Mouse (Mus musculus): Measurements from ENCODE around the gene Eef2.
A peak's percentile ranks its signal among the peaks of the same experiment; 100 is the strongest.
"Not testable (repeated sequence)": the region's sequence is repeated elsewhere in the genome, so short reads cannot be mapped to it uniquely, and the experiment has no call there.

Gene Eef2

GRCm38 (mm10) chr10:81146296-81146695 is 30.1 kb upstream of the Eef2 start:
- DNase-seq (ENCODE audit: low spot score), result no peak

GRCm38 (mm10) chr10:81151261-81151660 is 25.2 kb upstream of the Eef2 start:
- no peak for DNase-seq (ENCODE audit: low spot score)

GRCm38 (mm10) chr10:81152609-81153008 is 23.8 kb upstream of the Eef2 start:
- peak; percentile 66 for DNase-seq (ENCODE audit: low spot score)

DNA sequence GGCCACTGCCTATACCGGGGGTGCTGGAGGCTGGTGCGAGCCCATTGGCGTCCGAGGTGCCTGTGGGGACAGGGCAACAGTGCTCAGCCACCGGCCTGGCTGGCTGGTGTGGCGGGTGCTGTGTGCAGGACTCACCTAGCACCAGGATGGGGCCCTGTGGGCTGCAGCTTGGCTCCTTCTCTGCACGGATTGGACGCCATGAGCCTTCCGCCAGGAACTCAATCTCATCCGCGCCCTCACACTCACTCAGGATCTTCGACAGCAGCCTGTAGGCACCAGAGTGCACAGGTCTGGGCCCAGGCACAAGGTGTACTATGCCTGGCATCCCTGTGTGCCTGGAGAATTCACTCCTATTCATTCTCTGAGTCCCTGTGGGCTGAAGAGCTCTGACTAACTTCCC is 22.1 kb upstream of the Eef2 start:
- DNase-seq (ENCODE audit: low spot score), result no peak

DNA sequence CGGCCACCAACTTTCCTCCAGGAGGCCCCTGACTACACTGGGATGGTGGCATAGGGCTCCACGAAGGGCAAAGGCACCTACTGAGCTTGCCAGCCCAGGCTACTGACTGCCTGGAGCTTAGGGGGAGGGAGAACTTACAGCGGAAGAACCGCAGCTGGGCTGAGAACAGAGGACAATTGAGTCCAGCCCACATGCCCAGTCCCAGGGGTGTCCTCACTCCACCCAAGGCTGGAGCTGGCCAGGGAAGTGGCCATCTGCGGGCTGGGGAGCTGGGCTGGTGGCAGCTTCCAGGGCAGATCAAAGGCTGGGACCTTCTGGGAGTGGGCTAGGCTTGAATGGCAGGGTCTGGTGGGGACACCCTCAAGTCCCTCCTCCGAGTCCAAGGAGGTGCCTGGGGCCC is 21.7 kb upstream of the Eef2 start:
- DNase-seq (ENCODE audit: low spot score), result no peak

DNA sequence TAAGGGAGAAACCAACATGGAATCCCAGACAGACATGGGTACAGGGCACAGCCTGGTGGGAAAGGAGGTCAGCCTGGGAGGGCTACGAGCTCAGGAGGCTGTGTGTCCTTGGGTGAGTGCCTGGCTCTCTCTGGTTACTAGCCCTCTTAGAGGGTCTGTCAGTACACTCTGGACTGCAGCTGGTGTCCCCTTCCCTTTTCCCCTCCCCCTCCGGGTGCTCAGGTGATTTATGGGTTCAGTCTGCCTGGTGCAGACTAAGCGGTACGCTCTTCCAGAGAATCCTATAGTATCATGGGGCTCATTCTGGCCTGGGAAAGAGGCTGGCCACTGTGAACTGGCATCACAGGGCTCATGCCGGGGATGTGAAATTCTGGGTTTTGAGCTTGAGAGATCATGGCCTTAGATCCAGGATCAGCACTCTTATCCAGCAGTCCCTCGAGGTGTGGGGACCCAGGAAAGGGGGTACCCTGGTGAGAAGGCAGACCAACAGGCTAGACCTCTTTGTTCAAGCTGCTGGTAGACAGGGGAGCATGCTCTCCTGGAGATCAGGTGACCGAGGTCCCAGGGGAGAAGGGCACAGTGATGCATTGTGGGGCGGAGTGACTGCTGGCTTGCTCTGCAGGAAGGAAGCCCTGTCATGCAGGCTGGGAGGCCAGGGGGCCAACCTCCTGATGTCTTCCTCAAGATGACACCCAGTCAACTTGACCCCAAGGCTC is 14.7 kb upstream of the Eef2 start:
- DNase-seq (ENCODE audit: low spot score), result no peak

DNA sequence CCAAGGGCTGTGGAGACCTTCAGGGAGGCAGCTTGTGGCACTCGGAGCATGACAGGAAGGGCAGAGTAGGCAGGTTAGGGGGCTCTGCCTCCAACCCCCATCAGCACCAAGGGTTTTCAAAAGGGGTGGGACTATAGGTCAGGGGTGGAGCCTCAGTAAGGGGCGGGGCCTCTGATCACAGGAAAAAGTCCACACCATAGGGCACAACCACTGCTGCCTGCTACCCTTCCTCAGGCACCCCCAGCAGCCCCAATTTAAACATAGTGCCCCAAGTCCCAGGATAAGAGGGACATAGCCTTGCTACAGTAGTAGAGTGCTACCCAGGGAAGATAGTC is 14.1 kb upstream of the Eef2 start:
- DNase-seq (ENCODE audit: low spot score), result no peak

DNA sequence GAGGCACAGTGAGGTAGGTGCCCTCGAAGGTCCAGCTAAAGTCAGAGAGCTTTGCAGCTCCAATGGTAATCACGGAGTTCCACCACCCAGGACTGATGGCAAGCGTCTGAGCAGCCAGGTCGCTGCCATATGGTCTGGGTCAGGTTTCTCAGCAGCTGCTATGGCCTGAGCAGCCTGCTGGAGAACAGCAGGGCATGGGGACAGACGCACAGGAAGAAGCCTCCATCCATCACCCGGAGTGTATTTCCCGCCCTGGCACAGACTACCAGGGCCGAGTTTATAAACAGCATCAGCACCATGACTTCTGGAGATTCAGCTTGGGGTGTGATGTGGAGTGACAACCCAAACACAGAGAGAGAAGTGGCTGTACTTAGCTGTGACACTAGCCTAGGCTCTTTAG is 11.3 kb upstream of the Eef2 start:
- no peak for DNase-seq (ENCODE audit: low spot score)

DNA sequence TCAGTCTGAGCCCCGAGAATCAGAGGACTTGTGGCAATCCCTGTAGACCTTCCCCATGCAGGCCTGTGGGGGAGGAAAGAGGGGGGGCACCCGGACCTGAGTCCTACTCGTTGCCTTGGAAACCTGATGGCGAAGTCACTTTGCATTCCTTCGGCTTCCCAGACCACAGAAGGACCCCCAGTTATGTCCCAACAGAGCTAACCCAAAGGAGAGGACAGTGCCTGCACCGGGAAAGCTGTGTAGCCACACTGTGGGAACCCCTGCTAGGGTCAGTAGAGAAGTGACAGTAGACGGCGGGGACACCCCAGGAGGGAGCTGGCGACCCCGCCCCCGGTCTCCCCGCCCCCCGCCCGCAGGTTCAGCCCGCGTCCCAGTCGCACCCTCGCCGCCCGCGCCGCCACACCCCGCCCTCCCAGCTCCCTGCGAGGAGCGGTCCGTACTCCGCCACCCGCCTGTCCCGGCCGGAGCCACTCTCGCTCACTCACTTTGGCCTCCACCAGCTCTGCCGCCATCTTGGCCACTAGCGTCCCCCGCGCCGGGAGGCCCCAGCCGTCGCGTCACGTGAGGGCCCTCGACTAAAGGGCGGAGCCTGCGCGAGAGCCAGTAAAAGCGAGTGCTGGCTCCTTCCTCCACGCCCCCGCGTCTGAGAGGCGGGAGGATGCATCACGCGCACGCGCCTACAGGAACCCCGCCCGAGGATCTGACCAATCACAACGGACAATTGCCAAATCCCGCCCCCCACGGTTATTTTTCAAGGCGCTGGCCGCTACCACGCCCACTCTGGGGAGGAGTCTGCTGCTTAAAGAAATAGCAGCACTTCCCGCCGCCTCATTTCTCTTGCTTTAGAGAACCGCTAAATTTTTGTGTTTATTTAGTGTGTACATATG is 9.0 kb upstream of the Eef2 start, which contains the start of gene Pias4:
Gene Pias4 (minus strand): TSS at position 724 of the 887 bp plus-strand sequence.
- peak; percentile 100 for DNase-seq (ENCODE audit: low spot score)

GRCm38 (mm10) chr10:81168087-81168431 is 8.4 kb upstream of the Eef2 start:
- DNase-seq (ENCODE audit: low spot score), result no peak

- peak; percentile 87 for DNase-seq (ENCODE audit: low spot score)
These were observed 7.7 kb upstream of the Eef2 start for GRCm38 (mm10) chr10:81168521-81169244.

- not testable (repeated sequence) for DNase-seq (ENCODE audit: low spot score)
These were observed 7.0 kb upstream of the Eef2 start for GRCm38 (mm10) chr10:81169411-81169900.

DNA sequence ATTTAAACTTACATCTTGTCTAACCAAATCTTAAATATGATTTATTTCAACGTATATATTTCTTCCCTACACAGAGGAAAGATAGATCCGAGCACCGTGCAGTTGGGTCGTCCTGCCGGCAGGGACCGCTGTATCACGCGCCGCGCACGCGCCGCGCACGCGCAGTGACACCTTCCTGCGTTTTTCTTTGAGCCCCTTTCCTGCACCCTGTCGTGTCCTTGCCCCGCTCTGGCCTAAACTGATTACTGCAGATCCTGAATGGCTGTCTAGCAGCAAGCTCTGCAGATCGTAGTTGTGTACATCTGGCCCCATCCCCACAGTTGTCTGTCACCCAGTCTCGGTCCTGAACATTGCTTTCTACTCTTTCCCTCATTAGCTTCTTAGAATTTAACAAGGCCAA is 3.3 kb upstream of the Eef2 start:
- peak; percentile 71 for DNase-seq (ENCODE audit: low spot score)

DNA sequence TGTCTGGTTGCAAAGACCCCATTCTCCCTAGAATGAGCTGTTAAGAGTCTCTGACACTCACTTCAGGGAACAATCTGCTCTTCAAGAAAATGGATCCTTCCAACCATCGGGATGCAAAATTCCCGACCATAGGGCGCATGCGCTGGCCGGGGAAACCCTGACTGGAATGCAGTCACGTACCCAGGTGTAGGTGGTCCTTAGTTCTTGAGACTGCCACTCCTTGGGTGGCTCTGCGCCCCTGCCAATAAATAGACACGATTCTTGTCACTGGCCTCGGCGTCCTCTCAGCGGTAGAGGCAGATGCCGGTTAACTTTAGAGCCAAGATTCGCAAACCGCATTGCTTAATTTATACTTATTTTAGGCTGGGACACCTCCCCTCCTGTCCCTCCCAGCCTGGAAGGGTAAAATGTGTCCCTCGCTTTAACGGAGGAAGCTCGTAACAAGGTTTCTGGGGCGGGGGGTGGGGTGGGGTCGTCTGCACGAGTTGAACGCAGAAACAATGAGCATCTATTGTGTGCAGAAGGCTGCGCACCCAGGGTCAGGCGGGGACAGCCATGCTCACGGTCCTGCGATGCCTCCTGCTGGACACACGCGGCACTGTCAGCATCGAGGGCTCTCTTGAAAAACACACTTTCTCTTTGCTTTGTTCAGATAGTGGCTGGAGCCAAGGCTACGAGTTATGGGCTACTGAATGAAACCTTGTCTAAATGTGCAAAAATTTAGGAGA is 1.6 kb upstream of the Eef2 start:
- DNase-seq (ENCODE audit: low spot score), result peak; percentile 85

- DNase-seq (ENCODE audit: low spot score), result not testable (repeated sequence)
These were observed 1.1 kb upstream of the Eef2 start for GRCm38 (mm10) chr10:81175345-81175701.

DNA sequence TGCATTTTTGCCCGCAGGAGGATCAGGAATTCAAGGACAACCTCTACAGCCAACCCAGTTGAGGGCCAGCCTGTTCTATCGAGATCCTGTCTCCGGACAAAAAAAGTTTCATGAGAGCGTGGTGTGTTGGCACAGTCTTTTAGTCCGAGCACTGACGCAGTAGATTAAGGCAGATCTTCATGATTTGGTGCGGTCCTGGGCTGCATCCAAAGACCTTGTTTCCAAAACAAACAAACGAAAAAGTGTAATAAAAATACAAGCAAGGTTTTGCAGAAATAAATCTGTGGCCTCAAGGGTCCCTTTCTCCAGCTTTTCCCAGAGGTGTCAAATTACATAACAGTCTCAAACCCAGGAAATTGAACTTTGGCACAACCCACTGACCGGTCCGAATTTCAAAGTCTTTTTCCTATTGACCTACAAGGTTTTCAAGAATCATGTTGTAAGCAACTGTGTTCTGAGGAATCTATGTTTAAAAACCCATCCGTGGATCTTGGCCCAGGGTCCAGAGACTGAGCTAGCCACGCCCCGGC is 430 bp upstream of the Eef2 start:
- no peak for DNase-seq (ENCODE audit: low spot score)

- no peak for DNase-seq (ENCODE audit: low spot score)
These were observed 1.1 kb downstream of the Eef2 start for GRCm38 (mm10) chr10:81177491-81177925.

GRCm38 (mm10) chr10:81177958-81178712 is 1.7 kb downstream of the Eef2 start:
- no peak for DNase-seq (ENCODE audit: low spot score)

- DNase-seq (ENCODE audit: low spot score), result no peak
These were observed 2.5 kb downstream of the Eef2 start for GRCm38 (mm10) chr10:81178927-81179326.

DNA sequence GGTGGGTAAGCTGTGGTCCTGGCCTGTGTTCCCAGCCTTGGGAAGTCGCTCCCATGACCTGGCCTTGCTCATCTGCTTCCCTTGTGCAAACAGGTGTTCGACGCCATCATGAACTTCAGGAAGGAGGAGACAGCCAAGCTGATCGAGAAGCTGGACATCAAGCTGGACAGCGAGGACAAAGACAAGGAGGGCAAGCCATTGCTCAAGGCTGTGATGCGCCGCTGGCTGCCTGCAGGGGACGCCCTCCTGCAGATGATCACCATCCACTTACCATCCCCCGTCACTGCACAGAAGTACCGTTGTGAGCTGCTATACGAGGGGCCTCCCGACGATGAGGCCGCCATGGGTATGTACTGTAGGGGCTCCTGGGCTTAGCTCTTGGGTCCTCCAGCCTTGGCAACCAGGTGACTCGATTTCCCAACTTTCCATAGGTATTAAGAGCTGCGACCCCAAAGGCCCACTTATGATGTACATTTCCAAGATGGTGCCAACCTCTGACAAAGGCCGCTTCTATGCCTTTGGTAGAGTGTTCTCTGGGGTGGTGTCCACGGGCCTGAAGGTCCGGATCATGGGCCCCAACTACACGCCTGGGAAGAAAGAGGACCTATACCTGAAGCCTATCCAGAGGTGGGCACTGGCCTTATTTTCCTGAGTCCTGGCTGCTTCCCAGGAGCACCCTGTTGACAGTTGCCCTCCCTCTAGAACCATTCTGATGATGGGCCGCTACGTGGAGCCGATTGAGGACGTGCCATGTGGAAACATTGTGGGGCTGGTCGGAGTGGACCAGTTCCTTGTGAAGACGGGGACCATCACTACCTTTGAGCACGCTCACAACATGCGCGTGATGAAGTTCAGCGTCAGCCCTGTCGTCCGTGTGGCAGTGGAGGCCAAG is 3.3 kb downstream of the Eef2 start:
- DNase-seq (ENCODE audit: low spot score), result no peak

Data from yolk sac, embryonic 10.5 days (tissue).